Mouse (Mus musculus) layer of hippocampus, postnatal 10 days (tissue): ENCODE data around the gene Sdad1. TPM values are rescaled to one million over a fixed set of nuclear protein-coding genes. Genes with fewer than 3 reads are reported as not detected.
"Not testable (repeated sequence)": the region's sequence is repeated elsewhere in the genome, so short reads cannot be mapped to it uniquely, and the experiment has no call there.

Experiments
- DNase-seq, 2 experiments: peaks; one replicate each; pipeline ENCODE4 v3.0.0; 2021; ENCODE audit warnings: low spot score in 2 of 2
- long read RNA-seq: library from polyadenylated mRNA; stranded (forward); transcript quantifications from one replicate; pipeline ENCODE4 v2.0.0, GENCODE M21; 2023
- total RNA-seq, 2 experiments: library from RNA; stranded (reverse); gene quantifications; 2 replicates each; pipeline ENCODE4 v1.2.3; 2021

Sdad1 gene
- 10 to 100 TPM; 23.7 to 25.9 TPM for total RNA-seq
- long read RNA-seq, full-length matches to known transcripts: 3 of 4 reads
- long read RNA-seq, partial matches to known transcripts: 0 of 4 reads
- long read RNA-seq, other reads (novel, unspliced or antisense): 1 of 4 reads

DNA sequence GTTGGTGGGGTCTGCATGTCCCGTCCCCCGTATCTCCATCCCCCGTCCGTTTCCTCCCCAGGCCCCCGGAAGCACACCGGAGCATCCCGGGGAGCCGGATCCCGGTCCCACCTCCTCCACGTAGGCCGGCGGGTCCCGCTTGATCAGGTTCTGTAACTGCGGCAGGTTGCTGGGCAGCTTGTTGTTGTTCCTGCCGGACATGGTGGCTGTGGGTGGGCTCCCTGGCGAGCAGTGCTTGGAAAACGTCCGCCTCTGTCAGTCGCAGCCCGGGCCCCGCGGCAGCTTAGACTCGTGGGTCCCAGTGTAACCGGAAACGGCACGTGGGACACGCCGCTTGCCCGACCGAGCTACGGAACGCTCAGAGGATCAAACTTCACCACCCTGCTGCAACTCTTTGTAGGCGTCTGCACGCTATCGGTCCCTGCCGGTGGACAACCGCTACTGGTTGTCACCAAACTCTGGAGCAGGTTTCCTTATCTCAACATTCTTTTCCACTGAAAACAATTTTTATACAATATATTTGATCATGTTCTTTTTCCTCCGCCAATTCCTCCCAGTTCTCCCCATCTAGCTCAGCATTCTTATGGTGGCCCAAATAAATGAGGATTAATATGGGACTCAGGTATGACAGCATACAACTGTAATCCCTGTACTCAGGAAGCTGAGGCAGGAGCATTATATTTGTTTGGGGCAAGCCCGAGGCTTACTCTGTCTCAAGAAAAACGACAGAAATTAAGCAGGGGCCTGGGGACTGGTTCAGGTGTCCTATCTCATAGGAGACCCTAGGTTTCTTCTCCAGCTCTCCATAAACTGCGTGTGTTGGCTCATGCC, at the start of gene Sdad1:
Sdad1 (minus strand) TSS at position 799 of the 831 bp plus-strand sequence.
- DNase-seq: peak; percentile 95

- DNase-seq: no peak
Measured at GRCm38 (mm10) chr5:92358767-92359455, 48.6 kb upstream of the Sdad1 start.

GRCm38 (mm10) chr5:92358033-92358432, 47.8 kb upstream of the Sdad1 start:
- DNase-seq: no peak

- DNase-seq: peak in 1 of 2 experiments; percentile 41
Measured at GRCm38 (mm10) chr5:92353517-92353916, 43.2 kb upstream of the Sdad1 start.

- not testable (repeated sequence) for DNase-seq
Measured at GRCm38 (mm10) chr5:92352716-92353115, 42.4 kb upstream of the Sdad1 start.

DNA sequence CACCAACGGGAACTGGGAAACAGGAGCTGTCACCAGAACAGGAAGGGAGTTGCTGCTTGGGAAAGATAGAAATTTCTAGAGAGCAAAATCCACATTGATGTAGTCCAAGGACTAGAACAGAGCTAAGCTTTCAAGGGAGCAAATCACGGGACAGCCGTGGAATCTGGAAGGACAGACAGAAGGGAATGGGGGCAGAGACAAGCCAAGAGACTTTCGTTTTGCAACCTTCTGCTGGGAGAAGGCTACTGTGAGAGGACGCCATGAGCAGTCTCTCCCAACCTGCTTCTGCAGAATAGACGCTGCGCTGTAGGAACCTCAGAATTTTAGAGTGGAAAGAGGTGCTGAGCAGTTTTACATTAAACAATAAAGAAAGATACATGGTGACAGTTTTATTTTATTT, 39.5 kb upstream of the Sdad1 start:
- no peak for DNase-seq

DNA sequence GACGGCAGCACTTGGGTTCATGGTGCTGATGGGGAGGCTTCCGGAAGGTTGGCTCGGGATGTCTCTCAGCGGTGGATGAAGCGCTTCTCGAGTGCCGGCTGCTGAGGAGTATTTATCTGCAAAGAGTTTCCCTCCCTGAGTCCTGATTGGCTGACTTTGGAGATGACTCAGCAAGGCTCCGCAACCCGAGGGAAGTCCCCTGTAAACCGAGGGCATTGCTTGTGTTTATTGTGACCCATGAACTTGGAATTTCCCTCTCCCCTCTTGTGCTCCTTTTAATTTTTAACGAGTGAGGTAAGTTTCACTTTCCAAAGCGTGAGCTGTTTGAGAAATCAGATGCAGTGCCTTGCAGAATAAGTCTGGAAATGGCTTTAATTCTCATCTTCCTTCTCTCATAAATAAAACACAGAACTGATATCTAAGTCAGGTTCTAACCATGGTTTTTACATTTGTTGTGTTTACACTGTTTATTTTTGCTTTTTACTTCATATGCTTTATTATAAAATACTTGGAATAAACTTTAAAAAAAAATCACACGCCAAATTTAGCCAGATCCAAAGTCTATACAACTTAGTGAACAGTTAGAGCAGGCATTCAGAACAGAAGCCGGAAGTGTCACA, 38.6 kb upstream of the Sdad1 start, which contains the start of gene Cxcl10:
Cxcl10 (minus strand) TSS at position 96 of the 620 bp plus-strand sequence.
- DNase-seq: no peak

GRCm38 (mm10) chr5:92345006-92345405, 34.7 kb upstream of the Sdad1 start:
- no peak for DNase-seq

- DNase-seq: no peak
Measured at GRCm38 (mm10) chr5:92340606-92341005, 30.3 kb upstream of the Sdad1 start.

DNA sequence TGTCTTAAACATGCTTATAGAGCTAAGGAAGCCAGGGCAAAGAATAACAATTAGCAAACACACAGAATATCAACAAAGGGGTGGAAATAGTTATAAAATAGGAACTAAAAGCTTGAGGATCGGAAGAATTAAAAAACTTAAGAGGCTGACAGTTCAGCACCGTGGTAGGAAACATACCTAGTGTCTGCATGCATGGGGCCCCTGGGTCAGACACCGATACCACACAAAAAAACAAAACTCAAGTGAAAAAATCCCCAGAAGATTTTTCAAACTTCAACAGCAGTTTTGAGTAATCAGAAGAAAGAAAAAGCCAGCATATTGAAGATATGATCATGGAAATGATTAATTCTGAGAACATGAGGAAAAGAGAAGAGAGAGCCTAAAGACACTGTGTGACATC, 26.5 kb upstream of the Sdad1 start:
- no peak for DNase-seq

GRCm38 (mm10) chr5:92332359-92332840, 22.1 kb upstream of the Sdad1 start:
- no peak for DNase-seq

DNA sequence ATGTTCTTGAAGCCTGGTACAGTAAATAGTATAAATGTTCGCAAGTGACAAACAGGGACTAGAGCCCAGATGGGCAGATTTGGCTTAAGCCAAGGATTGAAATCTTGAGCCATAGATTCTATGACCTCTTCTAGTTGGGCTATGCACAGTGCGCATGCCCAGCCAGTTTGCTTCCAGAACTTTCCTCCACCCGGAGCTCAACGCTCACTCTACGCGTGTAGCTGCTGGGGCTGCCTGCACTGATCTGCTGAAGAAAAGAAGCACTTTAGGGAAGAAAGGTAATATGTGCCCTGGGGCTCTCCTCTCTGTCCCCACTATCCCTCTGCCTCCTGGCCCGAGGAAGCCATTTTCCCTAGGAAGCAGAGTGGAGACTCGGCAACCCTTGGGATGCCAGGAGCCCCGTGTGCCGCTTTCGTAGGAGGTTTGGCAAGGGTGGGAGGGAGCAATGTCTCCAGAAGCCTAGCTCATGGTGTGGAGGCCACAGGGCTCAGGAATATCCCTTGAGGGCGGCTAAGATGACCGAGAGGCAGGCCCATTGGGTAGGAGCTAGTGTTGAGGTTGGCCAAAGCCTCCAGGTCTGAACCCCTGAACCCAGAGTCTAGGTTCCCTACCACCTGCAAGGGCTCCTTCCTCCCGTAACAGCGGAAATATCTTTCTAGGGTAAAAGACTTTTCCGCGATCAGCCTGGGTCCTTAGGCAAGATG, 21.5 kb upstream of the Sdad1 start, which contains the start of gene Art3:
Art3 (plus strand) TSS at position 193 of the 704 bp plus-strand sequence.
- no peak for DNase-seq

DNA sequence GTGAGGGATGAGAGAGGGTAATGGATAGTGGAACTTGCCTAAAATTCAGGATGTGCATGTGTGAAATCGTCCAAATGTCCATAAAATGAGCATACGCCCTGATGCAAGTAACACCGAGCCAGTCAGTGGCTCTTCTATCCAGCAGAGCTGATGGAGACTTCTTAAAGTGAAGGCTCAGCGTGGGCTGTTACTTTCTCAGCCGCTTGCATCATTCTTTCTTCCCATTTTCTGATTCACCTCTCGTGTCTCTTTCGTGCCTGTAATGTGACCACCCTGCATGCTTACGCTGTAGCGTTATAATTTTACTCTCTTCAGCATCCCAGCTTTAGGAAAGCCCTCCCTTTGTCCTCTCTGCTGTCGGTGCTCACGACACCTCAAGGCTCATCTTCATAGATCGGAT, 20.8 kb upstream of the Sdad1 start:
- DNase-seq: no peak

DNA sequence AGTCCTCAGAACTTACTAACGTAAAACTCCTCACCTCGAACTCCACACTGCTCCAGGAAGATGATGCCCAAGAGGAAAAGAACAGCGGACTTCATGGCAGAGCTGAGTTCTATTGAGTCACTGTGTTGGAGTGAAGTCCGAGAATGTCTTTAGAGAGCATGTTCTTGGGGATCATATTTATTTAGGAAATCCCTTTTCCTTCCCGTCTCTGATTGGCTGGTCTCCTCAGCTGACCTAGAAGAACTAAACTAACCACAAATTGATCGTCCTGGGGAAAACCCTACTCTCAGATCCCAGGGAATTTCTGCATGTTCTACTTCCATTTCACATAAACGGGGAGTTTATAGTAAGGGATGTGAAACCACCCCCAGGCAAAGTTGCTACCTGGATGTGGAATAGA, 17.6 kb upstream of the Sdad1 start, which contains the start of gene Cxcl9:
Cxcl9 (minus strand) TSS at position 151 of the 400 bp plus-strand sequence.
- no peak for DNase-seq

- no peak for DNase-seq
Measured at GRCm38 (mm10) chr5:92327367-92327766, 17.1 kb upstream of the Sdad1 start.

DNA sequence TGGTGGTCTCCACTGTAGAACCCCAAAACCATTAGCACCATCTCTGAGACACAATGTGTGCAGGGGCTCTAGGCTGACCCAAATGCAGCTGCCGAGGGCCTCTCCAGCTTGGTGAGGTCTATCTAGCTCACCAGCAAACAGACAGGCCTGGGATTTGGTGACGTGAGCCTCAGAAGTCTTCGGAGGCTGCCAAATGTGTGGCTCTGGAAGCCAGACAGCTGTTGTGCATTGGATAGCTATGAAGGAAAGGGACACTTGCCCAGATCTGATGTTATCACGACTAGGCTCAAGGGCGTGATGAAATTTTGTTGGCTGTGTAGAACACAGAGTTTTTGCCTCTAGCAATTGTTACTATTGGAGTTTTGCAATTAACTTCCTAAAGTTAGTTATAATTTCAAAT, 13.0 kb upstream of the Sdad1 start:
- no peak for DNase-seq

- no peak for DNase-seq
Measured at GRCm38 (mm10) chr5:92322612-92323011, 12.3 kb upstream of the Sdad1 start.

DNA sequence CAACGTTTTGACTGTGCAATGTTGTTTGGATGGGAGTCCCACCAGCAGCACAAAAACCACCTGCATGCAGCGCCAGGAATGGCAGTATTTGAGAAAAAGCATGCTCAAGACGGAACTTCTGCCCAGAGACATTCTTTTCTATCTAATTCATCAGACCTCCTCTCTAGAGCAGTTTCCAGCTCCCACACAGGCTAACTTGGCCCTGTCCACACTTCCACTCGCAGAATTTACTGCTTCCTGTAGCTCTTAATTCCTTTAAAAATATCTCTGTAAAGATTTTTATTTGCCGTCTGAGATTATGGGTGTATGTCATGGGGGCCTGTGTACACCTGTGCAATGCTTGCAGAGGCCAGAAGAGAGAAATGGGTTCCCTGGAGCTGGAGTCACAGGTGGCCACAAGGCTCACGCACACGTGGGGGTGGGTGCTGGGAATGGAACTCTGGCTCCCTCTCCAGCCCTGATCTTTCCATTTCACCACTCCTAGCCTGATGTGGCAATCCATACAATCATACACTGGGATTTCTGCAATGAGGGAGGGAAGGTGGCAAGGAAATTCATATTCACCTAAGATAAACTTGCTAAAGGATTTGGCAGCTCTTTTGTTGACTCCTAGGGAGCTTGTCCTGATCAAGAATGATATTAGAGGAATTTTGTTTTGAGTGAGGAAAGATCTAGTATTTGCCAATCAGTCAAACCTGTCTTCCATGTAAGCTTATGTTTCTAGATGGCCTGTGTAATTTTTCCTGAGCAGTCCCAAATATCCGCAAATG, 11.5 kb upstream of the Sdad1 start:
- no peak for DNase-seq

- DNase-seq: no peak
Measured at GRCm38 (mm10) chr5:92318596-92318995, 8.3 kb upstream of the Sdad1 start.

GRCm38 (mm10) chr5:92318119-92318518, 7.8 kb upstream of the Sdad1 start:
- no peak for DNase-seq
